Mouse (Mus musculus) cerebellum, postnatal 25 days (tissue): ENCODE data around the gene Apold1.

Source experiments
- DNase-seq, 2 experiments: peaks; one replicate each; pipeline ENCODE4 v3.0.0; 2021; ENCODE audit warnings: mixed read lengths in 2 of 2

The Apold1 gene

DNA sequence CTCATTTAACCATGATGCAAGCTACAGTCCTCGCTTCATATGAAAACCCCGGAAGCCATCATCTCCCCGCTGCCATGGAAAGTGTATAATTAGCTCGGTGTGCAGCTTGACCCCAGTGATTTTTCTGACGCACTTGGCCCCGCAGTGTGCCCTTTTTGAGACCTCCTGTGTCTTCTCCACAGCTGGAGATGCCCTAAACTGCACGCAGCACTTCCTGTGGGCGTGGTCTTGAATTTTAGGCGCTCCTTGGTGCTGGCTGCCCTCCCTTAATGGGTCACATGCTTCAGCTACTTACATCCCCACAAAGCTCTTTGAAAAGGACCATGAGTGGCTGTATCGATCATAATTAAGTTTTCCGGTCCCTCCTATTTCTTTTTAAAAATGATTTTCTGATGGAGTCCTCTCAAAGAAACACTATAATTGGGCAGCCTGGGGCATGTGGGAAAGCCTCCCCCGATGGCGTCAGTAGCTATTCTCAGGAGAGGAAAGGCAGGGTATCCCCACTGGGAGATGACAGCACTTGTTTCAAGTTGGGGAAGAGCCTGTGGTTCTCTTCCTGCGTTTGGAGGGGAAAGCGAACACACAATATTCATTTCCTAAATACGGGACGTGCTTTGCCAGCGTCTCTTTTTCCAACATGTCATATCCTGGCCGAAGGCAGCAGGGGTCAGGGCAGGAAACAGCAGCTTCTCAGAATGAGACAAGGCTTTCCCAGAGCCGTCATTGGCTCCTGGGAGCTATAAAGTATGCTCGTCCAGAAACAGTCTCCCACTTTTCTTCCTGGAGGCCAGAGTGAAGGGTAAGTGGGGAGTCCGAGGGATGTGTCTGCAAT lies at the start of gene Apold1:
Apold1 (plus strand) TSS at position 488 of the 832 bp plus-strand sequence.
- no peak for DNase-seq

DNA sequence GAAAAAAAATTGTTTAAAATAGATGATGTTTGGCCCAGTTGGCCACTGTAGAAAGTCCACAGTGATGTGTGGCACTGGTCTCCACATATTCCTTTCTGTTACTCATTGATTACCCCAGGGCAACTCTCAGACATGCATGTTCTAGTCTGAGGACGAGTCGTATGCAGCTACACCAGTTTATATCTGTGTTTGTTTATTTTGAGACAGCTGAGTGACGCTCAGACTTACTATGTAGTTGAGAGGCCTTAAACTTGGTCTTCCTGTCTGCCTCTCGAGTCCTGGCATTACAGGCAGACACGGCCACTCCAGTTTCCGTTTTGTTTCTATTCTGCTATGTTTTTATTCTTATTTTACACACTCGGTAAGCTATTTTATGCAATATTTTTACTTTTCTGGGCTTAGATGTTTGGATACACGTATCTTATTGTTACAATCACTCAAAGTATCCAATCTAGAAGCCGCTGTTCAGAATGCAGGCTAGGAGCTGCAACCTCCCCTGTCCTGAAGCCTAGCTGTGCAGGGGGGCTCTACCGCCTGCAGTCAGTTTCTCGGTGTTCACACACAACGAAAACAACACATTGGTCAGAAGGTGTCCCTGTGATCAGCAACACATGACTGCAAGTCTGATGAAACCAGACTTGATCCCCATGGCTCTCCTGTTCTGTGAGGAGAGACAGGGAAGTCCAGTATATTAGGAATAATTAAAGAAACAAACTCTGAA lies 48.9 kb upstream of the Apold1 start:
- no peak for DNase-seq

GRCm38 (mm10) chr6:134933207-134933558 lies 48.3 kb upstream of the Apold1 start:
- no peak for DNase-seq

DNA sequence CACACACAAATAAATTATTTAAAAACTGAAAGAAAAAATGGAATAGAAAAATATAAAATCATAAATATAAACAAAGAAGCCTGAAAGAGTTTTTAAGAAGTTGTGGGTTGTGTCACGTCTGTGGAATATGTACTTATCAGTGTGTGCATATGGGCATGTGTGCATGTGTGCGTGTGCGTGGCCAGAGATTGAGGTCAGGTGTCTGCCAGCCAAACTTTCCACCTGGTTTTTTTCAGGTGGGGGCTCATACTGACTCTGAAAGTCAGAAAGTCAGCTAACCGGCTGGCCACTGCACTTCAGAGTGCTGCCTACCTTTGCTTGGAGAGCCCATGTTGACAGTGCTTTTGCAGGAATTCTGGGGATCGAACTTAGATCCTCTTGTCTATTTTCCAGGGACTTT lies 47.2 kb upstream of the Apold1 start:
- no peak for DNase-seq

DNA sequence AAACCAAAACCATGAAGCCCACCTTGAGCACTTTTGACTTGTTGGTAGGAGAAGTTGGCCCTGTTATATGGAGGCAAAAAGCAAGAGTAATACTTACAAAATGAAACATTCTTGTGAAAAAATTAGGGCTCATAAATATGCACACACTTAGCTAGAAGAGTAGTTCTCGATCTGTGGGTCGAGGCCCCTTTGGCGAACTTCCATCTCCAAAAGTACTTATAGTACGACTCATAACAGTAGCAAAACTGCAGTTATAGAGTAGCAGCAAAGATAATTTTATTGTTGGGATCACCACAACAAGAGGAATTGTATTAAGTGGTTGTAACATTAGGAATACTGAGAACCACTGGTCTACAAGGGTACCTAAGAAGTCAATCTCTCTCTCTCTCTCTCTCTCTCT lies 41.7 kb upstream of the Apold1 start:
- no peak for DNase-seq

DNA sequence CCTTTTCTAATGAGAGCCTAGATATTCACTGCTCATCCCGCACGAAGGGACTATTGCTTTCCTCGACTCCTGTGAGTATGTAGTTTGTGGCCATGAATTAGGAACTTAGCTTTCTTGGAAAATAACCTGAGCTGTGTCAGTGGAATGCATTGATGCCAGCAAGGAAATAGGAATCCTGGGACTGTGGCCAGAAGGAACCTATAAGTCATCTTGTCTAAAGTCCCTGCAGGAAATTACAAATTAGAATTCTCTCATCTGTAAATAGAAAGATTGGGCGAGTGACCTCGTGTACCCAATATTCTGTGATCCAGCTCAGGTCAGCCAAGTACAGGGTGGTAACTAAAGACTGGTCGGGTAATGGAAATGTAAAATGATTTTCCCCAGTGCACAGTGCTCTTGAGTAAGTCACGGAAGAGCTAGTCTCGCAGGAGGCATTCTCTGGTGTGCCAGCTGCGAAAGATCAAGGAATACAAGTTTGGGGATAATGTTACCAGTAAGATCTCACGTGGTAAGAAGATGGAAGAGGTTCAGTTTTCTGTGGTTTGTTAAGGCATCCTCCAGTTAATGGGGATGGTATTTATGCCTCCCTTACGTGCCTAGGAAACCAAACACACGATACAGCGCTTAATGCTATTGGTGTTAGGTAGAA lies 37.6 kb upstream of the Apold1 start:
- no peak for DNase-seq

DNA sequence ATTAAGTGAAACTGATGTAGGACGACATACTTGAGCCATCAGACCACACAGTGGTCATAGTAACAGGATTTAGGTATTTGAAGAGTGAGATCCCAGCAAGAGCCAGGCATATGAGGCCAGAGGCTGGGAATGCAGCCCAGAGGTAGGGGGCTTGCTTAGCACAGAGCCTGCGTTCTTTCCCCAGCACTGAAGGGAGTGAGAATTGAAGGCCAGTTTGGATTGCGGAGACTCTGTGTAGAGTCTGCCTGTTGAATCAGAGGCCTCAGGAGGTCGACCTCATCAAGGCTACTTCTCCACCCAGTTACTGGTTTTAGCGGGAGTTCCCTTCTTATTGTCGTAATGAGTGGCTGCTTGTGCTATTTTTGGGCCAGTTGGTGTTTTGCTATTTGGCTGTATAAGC lies 35.5 kb upstream of the Apold1 start:
- no peak for DNase-seq

DNA sequence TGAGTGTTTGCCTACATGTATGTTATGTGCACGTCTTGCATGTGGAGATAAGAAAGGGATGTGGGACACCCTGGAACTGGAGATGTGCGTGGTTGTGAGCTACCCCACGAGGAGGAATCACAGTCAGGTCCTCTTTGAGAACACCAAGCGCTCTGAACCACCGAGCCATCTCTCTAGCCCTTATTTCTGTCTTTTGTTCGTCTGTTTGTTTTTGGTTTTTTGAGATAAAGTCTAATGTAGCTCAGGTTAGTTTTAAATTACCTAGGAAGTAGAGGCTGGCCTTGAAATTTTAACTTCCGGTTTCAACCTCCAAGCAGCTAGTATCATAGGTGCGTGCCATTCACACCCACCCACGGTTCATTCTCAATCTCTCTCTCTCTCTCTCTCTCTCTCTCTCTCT lies 34.7 kb upstream of the Apold1 start:
- no peak for DNase-seq

GRCm38 (mm10) chr6:134947311-134948087 lies 34.0 kb upstream of the Apold1 start:
- peak; percentile 71 to 84 for DNase-seq

GRCm38 (mm10) chr6:134948522-134949061 lies 32.9 kb upstream of the Apold1 start:
- DNase-seq: no peak

- no peak for DNase-seq
Observed at GRCm38 (mm10) chr6:134949241-134949640, 32.3 kb upstream of the Apold1 start.

DNA sequence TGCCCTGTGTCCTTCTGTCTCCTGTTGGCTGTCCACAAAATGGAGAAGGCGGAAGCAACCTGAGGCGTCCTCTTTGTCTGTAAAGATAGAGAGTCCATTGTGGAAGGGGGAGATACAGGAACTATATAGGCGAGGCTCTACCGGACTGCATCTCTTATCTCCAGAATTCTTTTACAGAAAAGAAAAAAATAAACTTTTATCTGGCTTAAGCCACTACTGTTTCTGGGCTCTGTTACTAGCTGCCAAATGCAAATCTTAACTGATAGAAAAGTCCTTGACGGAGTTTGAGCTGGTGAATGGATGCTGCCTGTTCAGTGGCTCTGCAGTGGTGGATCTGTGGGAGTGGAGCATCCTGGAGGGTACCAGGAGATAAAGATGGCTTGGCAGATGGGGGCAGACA lies 30.2 kb upstream of the Apold1 start:
- no peak for DNase-seq

GRCm38 (mm10) chr6:134953976-134954375 lies 27.5 kb upstream of the Apold1 start:
- peak; percentile 18 to 25 for DNase-seq

- DNase-seq: no peak
Observed at GRCm38 (mm10) chr6:134956388-134956787, 25.1 kb upstream of the Apold1 start.

DNA sequence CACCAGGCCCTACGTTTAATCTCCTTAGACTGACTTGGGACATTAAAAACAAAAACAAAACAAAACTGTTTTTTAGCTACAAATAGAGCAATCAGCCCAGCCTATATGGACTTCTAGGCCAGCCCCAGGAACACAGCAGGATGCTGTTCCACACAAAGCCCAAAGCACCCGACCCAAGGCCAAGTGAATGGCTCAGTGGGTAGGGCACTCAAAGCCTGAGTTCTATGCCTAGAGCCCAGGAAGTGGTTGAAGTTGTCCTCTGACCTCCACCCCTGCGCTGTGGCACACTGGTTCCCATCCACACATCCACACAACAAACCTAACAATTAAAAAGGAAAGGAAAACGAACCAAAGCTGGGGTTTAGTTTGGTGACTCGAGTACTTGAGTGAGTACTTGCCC lies 20.2 kb upstream of the Apold1 start:
- no peak for DNase-seq

GRCm38 (mm10) chr6:134961858-134962517 lies 19.5 kb upstream of the Apold1 start:
- no peak for DNase-seq

DNA sequence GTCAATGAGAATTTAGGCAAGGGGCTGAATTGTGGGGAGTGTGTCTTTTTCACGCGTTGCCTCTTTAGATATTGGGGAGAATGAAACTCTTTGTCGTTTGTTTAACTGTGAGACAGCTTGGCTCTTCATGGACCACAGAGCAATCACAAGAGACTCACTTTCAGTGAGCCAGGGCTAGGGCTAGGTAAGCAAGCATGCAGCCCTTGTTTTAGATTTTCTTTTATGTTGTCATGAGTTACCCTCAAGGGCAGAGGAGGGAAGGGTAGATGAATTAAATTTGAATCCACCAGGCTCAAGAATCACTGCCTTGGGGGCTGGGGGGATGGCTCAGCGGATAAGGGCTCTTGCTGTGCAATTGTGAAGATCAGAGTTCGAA lies 19.0 kb upstream of the Apold1 start:
- DNase-seq: no peak

DNA sequence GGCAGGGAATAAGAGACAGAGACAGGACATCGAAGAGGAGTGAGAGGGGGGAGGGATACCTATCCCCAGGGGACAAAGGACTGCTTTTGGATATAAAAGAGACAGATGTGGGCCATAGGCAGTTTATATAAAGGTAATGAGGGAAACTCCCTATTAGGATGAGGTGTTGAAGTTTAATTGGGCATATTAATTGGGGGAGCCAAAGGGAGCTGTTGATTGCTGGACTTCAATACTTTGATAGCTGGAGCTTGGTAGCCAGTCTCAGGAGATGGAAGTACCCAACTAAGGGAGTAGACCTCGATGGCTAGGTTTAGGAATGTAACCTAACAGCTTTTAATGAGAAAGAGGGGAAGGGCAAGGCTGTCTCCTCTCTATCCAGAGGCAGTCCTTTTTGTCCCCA lies 17.6 kb upstream of the Apold1 start:
- DNase-seq: no peak

DNA sequence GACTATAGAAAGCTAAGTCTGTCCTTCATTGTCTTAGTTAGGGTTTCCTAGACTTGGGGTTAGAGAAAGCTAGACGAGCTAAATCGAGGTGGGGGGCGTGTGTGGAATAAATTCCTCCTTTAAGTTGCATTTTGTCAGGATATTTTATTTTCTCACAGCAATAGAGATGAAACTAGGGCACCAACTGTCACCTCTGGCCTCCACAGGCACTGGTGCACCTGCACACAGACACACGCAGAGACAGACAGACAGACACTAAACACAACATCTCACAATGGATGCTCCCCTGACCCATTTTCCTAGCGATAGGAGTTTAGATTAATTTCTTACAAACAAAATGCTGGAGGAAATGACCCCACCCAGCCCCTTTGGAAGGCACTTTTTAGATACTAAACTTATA lies 14.8 kb upstream of the Apold1 start:
- DNase-seq: no peak

GRCm38 (mm10) chr6:134968326-134968725 lies 13.2 kb upstream of the Apold1 start:
- no peak for DNase-seq

GRCm38 (mm10) chr6:134969498-134969897 lies 12.0 kb upstream of the Apold1 start:
- DNase-seq: no peak

DNA sequence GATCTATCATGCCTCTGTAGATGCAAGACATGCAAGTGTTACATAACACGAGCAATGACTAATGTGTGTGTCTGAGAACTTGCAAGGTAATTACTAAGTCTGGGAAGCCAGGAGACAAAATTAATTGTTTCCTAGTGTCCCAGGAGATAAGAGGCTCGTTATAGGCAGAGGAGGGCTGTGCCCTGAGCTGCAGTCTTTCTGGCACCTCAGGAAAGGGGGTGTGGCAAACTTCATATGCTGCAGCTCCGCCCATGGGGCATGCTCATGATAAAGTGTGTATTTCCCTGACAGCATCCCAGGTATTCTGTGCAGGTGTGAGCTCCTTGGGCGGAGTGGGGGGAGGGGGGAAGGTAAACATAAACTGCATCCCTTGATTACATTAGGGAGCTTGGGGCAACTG lies 9.4 kb upstream of the Apold1 start:
- DNase-seq: no peak
